Mouse (Mus musculus) stomach, embryonic 14.5 days (tissue): Measurements from ENCODE around the gene Klhdc10. TPM values are rescaled to one million over a fixed set of nuclear protein-coding genes. Genes with fewer than 3 reads are reported as not detected.

Experiments used
- ATAC-seq: fragments of 200-750 bp; cut with Nextera tagmentation; 2 replicates; pipeline ENCODE4 v1.8.0; 2017; ENCODE audit warnings: low read depth, moderate TSS enrichment; ENCODE audit not compliant: insufficient number of reproducible peaks, insufficient read depth, low FRiP score
- H3K27ac ChIP-seq: fragments of 300-500 bp; sonication (generic); 2 replicates; pipeline ENCODE4 v1.5.1; 2014; ENCODE audit warnings: mild to moderate bottlenecking, low read length, moderate library complexity, mixed read lengths
- H3K27me3 ChIP-seq: fragments of 300-500 bp; sonication (generic); 2 replicates; pipeline ENCODE4 v1.6.1; 2014; ENCODE audit warnings: low read length, control low read depth, mixed read lengths; ENCODE audit not compliant: control insufficient read depth, insufficient read depth
- H3K36me3 ChIP-seq: fragments of 300-500 bp; sonication (generic); 2 replicates; pipeline ENCODE4 v1.6.1; 2014; ENCODE audit warnings: mild to moderate bottlenecking, control low read depth, low read length, moderate library complexity, mixed read lengths; ENCODE audit not compliant: control insufficient read depth, insufficient read depth
- H3K4me1 ChIP-seq: fragments of 300-500 bp; sonication (generic); 2 replicates; pipeline ENCODE4 v1.6.1; 2014; ENCODE audit warnings: low read length, control low read depth, mixed read lengths; ENCODE audit not compliant: control insufficient read depth, insufficient read depth
- H3K4me2 ChIP-seq: fragments of 300-500 bp; sonication (generic); replicated peaks from 2 replicates; pipeline ENCODE4 v1.6.1; 2014; ENCODE audit warnings: low read depth, low read length, control low read depth
- H3K4me3 ChIP-seq: fragments of 300-500 bp; sonication (generic); 2 replicates; pipeline ENCODE4 v1.5.1; 2014; ENCODE audit warnings: low read depth, low read length, control low read depth
- H3K9ac ChIP-seq: fragments of 300-500 bp; sonication (generic); replicated peaks from 2 replicates; pipeline ENCODE4 v1.6.1; 2014; ENCODE audit warnings: low read depth, mild to moderate bottlenecking, control low read depth, low read length, moderate library complexity, mixed read lengths
- H3K9me3 ChIP-seq: fragments of 300-500 bp; sonication (generic); 2 replicates; pipeline ENCODE4 v1.6.1; 2016; ENCODE audit warnings: low read depth, low read length, control low read depth; ENCODE audit not compliant: control insufficient read depth
- WGBS: fragments of 180-500 bp; shearing (Covaris S2); extraction: QIAGEN DNeasy Blood & Tissue Kit; methylation state at CpG from one replicate; pipeline ENCODE4 v1.1.7; 2014; 5-methylcytosine and 5-hydroxymethylcytosine counted together
- polyA plus RNA-seq: library from polyadenylated mRNA; unstranded; fragments of >200 nt; fragmentation: Nextera tagmentation; extraction: Ambion mirVana; gene quantifications from 2 replicates; pipeline ENCODE4 v1.2.1, GENCODE M21; 2014

Klhdc10 gene
- polyA plus RNA-seq, 1 experiment from 2014 or later, result 24.8 TPM

DNA sequence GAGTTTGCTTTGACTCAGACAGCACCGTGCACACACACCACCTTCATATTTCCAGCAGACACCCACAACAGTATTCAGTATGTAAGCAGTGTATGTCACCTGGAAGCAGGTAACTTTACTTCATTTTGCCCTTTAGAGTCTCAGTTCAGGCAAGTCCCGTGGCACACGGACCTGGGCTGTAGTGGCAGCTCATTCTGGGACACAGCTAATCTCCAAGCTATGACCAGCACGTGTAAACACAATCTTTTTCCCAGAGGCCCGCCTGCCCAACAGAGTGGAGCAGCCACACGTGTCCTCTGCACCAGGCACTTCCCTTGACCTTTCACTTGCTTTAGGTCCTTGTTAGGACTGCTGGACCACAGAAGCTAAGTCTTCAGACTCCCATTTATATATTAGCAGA, 84.8 kb downstream of the Klhdc10 start:
- H3K27me3 ChIP-seq, result no peaks in the 10 kb centered on the region
- H3K36me3 ChIP-seq, result peaks cover 70% of the 10 kb centered on the region
- no peak overlapping the region for H3K27ac ChIP-seq
- H3K4me2 ChIP-seq, result no peak overlapping the region
- H3K4me1 ChIP-seq, result no peaks in the 10 kb centered on the region
- 89% methylated on average over 6 of the region's 6 CpGs for WGBS
- no peak overlapping the region for H3K4me3 ChIP-seq
- ATAC-seq, result no peak
- no peak overlapping the region for H3K9ac ChIP-seq
- no peaks in the 10 kb centered on the region for H3K9me3 ChIP-seq

- Histone ChIP-seq H3K36me3 (peaks cover 45% of the 10 kb centered on the region), H3K27ac (no peak overlapping the region), H3K4me1 (no peaks in the 10 kb centered on the region), H3K9ac (no peak overlapping the region), H3K4me2 (no peak overlapping the region), H3K4me3 (no peak overlapping the region), H3K27me3 (no peaks in the 10 kb centered on the region), H3K9me3 (no peaks in the 10 kb centered on the region)
- 82% methylated on average over 3 of the region's 3 CpGs for WGBS
- ATAC-seq, result no peak
Measured at GRCm38 (mm10) chr6:30499049-30499448, 97.4 kb downstream of the Klhdc10 start.

Other genes starting within 250 kb of the Klhdc10 start
- 58.9 and 60.5 TPM in 2 replicates for gene Ube2h, start 97.3 kb upstream of the Klhdc10 start, polyA plus RNA-seq
- gene Zc3hc1, start 10.8 kb upstream of the Klhdc10 start, polyA plus RNA-seq, result 50.7 and 54.5 TPM in 2 replicates
- gene Tmem209, start 107.9 kb downstream of the Klhdc10 start, polyA plus RNA-seq, result 39.8 and 45.0 TPM in 2 replicates
- 0.52 TPM in 1 of 2 replicates, not detected in the other for gene Ssmem1, start 108.0 kb downstream of the Klhdc10 start, polyA plus RNA-seq
- 1.4 and 127 TPM in 2 replicates for gene Cpa2, start 139.7 kb downstream of the Klhdc10 start, polyA plus RNA-seq
- gene Cpa4, start 166.5 kb downstream of the Klhdc10 start, polyA plus RNA-seq, result 0.49 and 0.71 TPM in 2 replicates
- 0.13 and 0.15 TPM in 2 replicates for gene Cpa5, start 209.1 kb downstream of the Klhdc10 start, polyA plus RNA-seq
- 1.5 and 116 TPM in 2 replicates for gene Cpa1, start 237.3 kb downstream of the Klhdc10 start, polyA plus RNA-seq